Mouse (Mus musculus): ENCODE data around the gene Gm28576.
"Not testable (repeated sequence)": the region's sequence is repeated elsewhere in the genome, so short reads cannot be mapped to it uniquely, and the experiment has no call there.

The Gm28576 gene

GRCm38 (mm10) chrY:7722641-7723040, at the start of gene Gm28576:
TSS of gene Gm28576 (plus strand) at chrY:7722941.
- not testable (repeated sequence) for DNase-seq (ENCODE audit: inconsistent age in 2 of 2, low spot score in 1 of 2)

Data from adrenal gland, adult (tissue).